Mouse (Mus musculus) retina, postnatal 7 days (tissue): ENCODE results near the gene Ttc23l.
A peak's percentile ranks its signal among the peaks of the same experiment; 100 is the strongest.
"Not testable (repeated sequence)": the region's sequence is repeated elsewhere in the genome, so short reads cannot be mapped to it uniquely, and the experiment has no call there.

ENCODE experiments used
- DNase-seq: peaks from one replicate; pipeline ENCODE4 v3.0.0-alpha.2; 2012; ENCODE audit warnings: low read depth, low spot score

Ttc23l gene

GRCm38 (mm10) chr15:10558465-10558864 is at the start of gene Ttc23l:
Gene Ttc23l (minus strand): TSS chr15:10558668.
- no peak for DNase-seq

- DNase-seq, result no peak
Measured at GRCm38 (mm10) chr15:10599413-10599812, 40.9 kb upstream of the Ttc23l start.

- no peak for DNase-seq
Measured at GRCm38 (mm10) chr15:10598259-10599225, 40.1 kb upstream of the Ttc23l start.

- DNase-seq, result no peak
Measured at GRCm38 (mm10) chr15:10596871-10597270, 38.4 kb upstream of the Ttc23l start.

GRCm38 (mm10) chr15:10595408-10595807 is 36.9 kb upstream of the Ttc23l start:
- DNase-seq, result no peak

GRCm38 (mm10) chr15:10594910-10595309 is 36.4 kb upstream of the Ttc23l start:
- DNase-seq, result no peak

GRCm38 (mm10) chr15:10593094-10593493 is 34.6 kb upstream of the Ttc23l start:
- DNase-seq, result no peak

GRCm38 (mm10) chr15:10586565-10586964 is 28.1 kb upstream of the Ttc23l start:
- no peak for DNase-seq

- DNase-seq, result no peak
Measured at GRCm38 (mm10) chr15:10584359-10585187, 26.1 kb upstream of the Ttc23l start.

GRCm38 (mm10) chr15:10583408-10583807 is 24.9 kb upstream of the Ttc23l start:
- peak; percentile 13 for DNase-seq

GRCm38 (mm10) chr15:10579159-10579558 is 20.7 kb upstream of the Ttc23l start:
- DNase-seq, result no peak

- DNase-seq, result no peak
Measured at GRCm38 (mm10) chr15:10566486-10566885, 8.0 kb upstream of the Ttc23l start.

- no peak for DNase-seq
Measured at GRCm38 (mm10) chr15:10564201-10564600, 5.7 kb upstream of the Ttc23l start.

- DNase-seq, result no peak
Measured at GRCm38 (mm10) chr15:10562281-10562680, 3.8 kb upstream of the Ttc23l start.

- DNase-seq, result no peak
Measured at GRCm38 (mm10) chr15:10560005-10560404, 1.5 kb upstream of the Ttc23l start.

- DNase-seq, result no peak
Measured at GRCm38 (mm10) chr15:10554336-10554735, 4.1 kb downstream of the Ttc23l start.

- no peak for DNase-seq
Measured at GRCm38 (mm10) chr15:10540271-10541088, 18.0 kb downstream of the Ttc23l start.

GRCm38 (mm10) chr15:10535969-10536368 is 22.5 kb downstream of the Ttc23l start:
- no peak for DNase-seq

- no peak for DNase-seq
Measured at GRCm38 (mm10) chr15:10534591-10534990, 23.9 kb downstream of the Ttc23l start.

- DNase-seq, result not testable (repeated sequence)
Measured at GRCm38 (mm10) chr15:10533361-10533760, 25.1 kb downstream of the Ttc23l start.

GRCm38 (mm10) chr15:10531352-10531751 is 27.1 kb downstream of the Ttc23l start:
- DNase-seq, result no peak
